Mouse (Mus musculus) hindbrain, embryonic 16.5 days (tissue): ENCODE results near the gene Fer. TPM values are rescaled to one million over a fixed set of nuclear protein-coding genes. Genes with fewer than 3 reads are reported as not detected.

Source experiments
- ATAC-seq: fragments of 200-750 bp; cut with Nextera tagmentation; 2 replicates; pipeline ENCODE4 v1.8.0; 2017; ENCODE audit warnings: moderate TSS enrichment, moderate library complexity
- H3K27ac ChIP-seq: fragments of 300-500 bp; sonication (generic); 2 replicates; pipeline ENCODE4 v1.5.1; 2014; ENCODE audit warnings: low read depth, mild to moderate bottlenecking, control low read depth, low read length, moderate library complexity
- H3K27me3 ChIP-seq: fragments of 300-500 bp; sonication (generic); replicated peaks from 2 replicates; pipeline ENCODE4 v1.6.1; 2014; ENCODE audit warnings: low read length; ENCODE audit not compliant: control insufficient read depth, insufficient read depth
- H3K36me3 ChIP-seq: fragments of 300-500 bp; sonication (generic); 2 replicates; pipeline ENCODE4 v1.6.1; 2014; ENCODE audit warnings: mild to moderate bottlenecking, low read length, moderate library complexity, mixed read lengths; ENCODE audit not compliant: control insufficient read depth, insufficient read depth
- H3K4me1 ChIP-seq: fragments of 300-500 bp; sonication (generic); 2 replicates; pipeline ENCODE4 v1.6.1; 2014; ENCODE audit warnings: low read depth, low read length; ENCODE audit not compliant: control insufficient read depth, insufficient read depth
- H3K4me2 ChIP-seq: fragments of 300-500 bp; sonication (generic); 2 replicates; pipeline ENCODE4 v1.6.1; 2014; ENCODE audit warnings: mild to moderate bottlenecking, low read length, control low read depth, moderate library complexity
- H3K4me3 ChIP-seq: fragments of 300-500 bp; sonication (generic); 2 replicates; pipeline ENCODE4 v1.5.1; 2014; ENCODE audit warnings: mild to moderate bottlenecking, low read length, control low read depth, moderate library complexity
- H3K9ac ChIP-seq: fragments of 300-500 bp; sonication (generic); 2 replicates; pipeline ENCODE4 v1.6.1; 2014; ENCODE audit warnings: low read depth, mild to moderate bottlenecking, control low read depth, low read length, moderate library complexity
- H3K9me3 ChIP-seq: fragments of 300-500 bp; sonication (generic); 2 replicates; pipeline ENCODE4 v1.6.1; 2014; ENCODE audit warnings: mild to moderate bottlenecking, low read length, moderate library complexity; ENCODE audit not compliant: control insufficient read depth
- WGBS: fragments of 180-500 bp; shearing (Covaris S2); extraction: QIAGEN DNeasy Blood & Tissue Kit; methylation state at CpG from one replicate; pipeline ENCODE4 v1.1.7; 2014; 5-methylcytosine and 5-hydroxymethylcytosine counted together
- polyA plus RNA-seq: library from polyadenylated mRNA; unstranded; fragments of >200 nt; fragmentation: Nextera tagmentation; extraction: Ambion mirVana; gene quantifications from 2 replicates; pipeline ENCODE4 v1.2.1, GENCODE M21; 2015

The Fer gene
- polyA plus RNA-seq, 1 experiment from 2014 or later: 33.4 TPM

GRCm38 (mm10) chr17:64065243-64065642 is 202.4 kb downstream of the Fer start:
- WGBS: 90% methylated on average over 3 of the region's 3 CpGs
- H3K4me1 ChIP-seq: no peaks in the 10 kb centered on the region
- H3K4me2 ChIP-seq: no peak overlapping the region
- no peak overlapping the region for H3K9ac ChIP-seq
- ATAC-seq: no peak
- H3K36me3 ChIP-seq: no peaks in the 10 kb centered on the region
- no peaks in the 10 kb centered on the region for H3K27me3 ChIP-seq
- H3K4me3 ChIP-seq: no peak overlapping the region
- H3K27ac ChIP-seq: no peak overlapping the region
- no peaks in the 10 kb centered on the region for H3K9me3 ChIP-seq

DNA sequence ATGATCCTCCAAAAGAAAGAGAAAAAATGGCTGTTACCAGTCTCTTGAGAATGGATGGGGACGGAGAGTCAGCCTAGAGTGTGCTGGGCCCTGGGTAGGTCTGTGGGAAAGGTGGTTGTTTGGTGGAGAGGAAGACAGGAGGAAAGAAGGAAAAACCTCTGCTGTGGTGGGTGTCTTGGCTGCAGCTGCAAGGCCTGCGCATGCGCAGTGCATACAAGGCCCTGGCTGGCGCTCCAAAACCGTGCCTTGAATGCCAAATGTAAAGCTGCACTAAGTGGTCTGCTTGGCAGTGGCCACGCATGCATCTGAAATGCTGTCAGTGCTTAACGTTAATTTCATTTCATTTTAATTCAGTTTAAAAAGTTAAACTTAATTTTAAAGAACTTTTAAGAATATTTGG is 214.5 kb downstream of the Fer start:
- 0 out of 2 replicates have a peak, but pooled peaks have one; percentile 61 for ATAC-seq
- no peaks in the 10 kb centered on the region for H3K36me3 ChIP-seq
- no peak overlapping the region for H3K4me2 ChIP-seq
- no peak overlapping the region for H3K9ac ChIP-seq
- 66% methylated on average over 7 of the region's 7 CpGs for WGBS
- H3K4me1 ChIP-seq: no peaks in the 10 kb centered on the region
- H3K27me3 ChIP-seq: no peaks in the 10 kb centered on the region
- no peaks in the 10 kb centered on the region for H3K9me3 ChIP-seq
- no peak overlapping the region for H3K4me3 ChIP-seq
- H3K27ac ChIP-seq: no peak overlapping the region

GRCm38 (mm10) chr17:64084751-64085150 is 221.9 kb downstream of the Fer start:
- H3K4me3 ChIP-seq: no peak overlapping the region
- no peaks in the 10 kb centered on the region for H3K4me1 ChIP-seq
- no peaks in the 10 kb centered on the region for H3K36me3 ChIP-seq
- no peak overlapping the region for H3K4me2 ChIP-seq
- no peaks in the 10 kb centered on the region for H3K9me3 ChIP-seq
- no peak overlapping the region for H3K9ac ChIP-seq
- WGBS: 97% methylated on average over 5 of the region's 5 CpGs
- no peak overlapping the region for H3K27ac ChIP-seq
- H3K27me3 ChIP-seq: no peaks in the 10 kb centered on the region
- no peak for ATAC-seq

GRCm38 (mm10) chr17:64085493-64085892 is 222.6 kb downstream of the Fer start:
- WGBS: 95% methylated on average over 2 of the region's 2 CpGs
- Histone ChIP-seq H3K9ac (no peak overlapping the region), H3K36me3 (no peaks in the 10 kb centered on the region), H3K27ac (no peak overlapping the region), H3K4me1 (no peaks in the 10 kb centered on the region), H3K4me2 (no peak overlapping the region), H3K9me3 (no peaks in the 10 kb centered on the region), H3K4me3 (no peak overlapping the region), H3K27me3 (no peaks in the 10 kb centered on the region)
- ATAC-seq: no peak

- WGBS: 74% methylated on average over 11 of the region's 11 CpGs
- H3K9me3 ChIP-seq: no peaks in the 10 kb centered on the region
- H3K36me3 ChIP-seq: no peaks in the 10 kb centered on the region
- H3K4me1 ChIP-seq: no peaks in the 10 kb centered on the region
- H3K9ac ChIP-seq: no peak overlapping the region
- H3K27me3 ChIP-seq: no peaks in the 10 kb centered on the region
- H3K4me3 ChIP-seq: no peak overlapping the region
- peak; percentile 89 for ATAC-seq
- no peak overlapping the region for H3K27ac ChIP-seq
- H3K4me2 ChIP-seq: no peak overlapping the region
These were observed 224.2 kb downstream of the Fer start for GRCm38 (mm10) chr17:64086875-64087608.

- no peak for ATAC-seq
- H3K4me2 ChIP-seq: no peak overlapping the region
- no peak overlapping the region for H3K4me3 ChIP-seq
- 96% methylated on average over 3 of the region's 3 CpGs for WGBS
- no peak overlapping the region for H3K9ac ChIP-seq
- no peaks in the 10 kb centered on the region for H3K9me3 ChIP-seq
- no peak overlapping the region for H3K27ac ChIP-seq
- H3K27me3 ChIP-seq: no peaks in the 10 kb centered on the region
- H3K4me1 ChIP-seq: no peaks in the 10 kb centered on the region
- H3K36me3 ChIP-seq: no peaks in the 10 kb centered on the region
These were observed 225.0 kb downstream of the Fer start for GRCm38 (mm10) chr17:64087871-64088270.

GRCm38 (mm10) chr17:64093716-64094115 is 230.9 kb downstream of the Fer start:
- WGBS: 88% methylated on average over 2 of the region's 2 CpGs
- ATAC-seq: no peak

DNA sequence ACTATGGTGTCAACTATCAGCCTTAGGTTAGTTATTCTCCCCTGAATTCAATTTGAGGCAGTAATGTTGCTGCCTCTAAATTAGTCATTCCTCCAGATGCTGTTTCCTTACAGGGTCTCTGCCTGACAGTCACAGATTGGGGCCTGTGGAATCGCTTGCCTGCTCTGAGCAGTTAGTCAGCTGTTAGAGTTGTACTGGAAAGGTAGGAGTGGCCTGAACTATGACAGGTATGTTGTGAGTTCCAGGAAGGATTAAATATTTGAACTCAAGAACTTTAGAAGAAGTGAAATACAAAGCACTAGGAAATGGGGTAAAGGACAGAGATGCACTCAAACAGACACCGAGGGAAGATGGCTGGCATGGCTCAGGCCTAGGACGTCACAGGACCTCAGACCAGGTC is 233.9 kb downstream of the Fer start:
- H3K36me3 ChIP-seq: no peaks in the 10 kb centered on the region
- no peak overlapping the region for H3K4me2 ChIP-seq
- H3K27ac ChIP-seq: no peak overlapping the region
- ATAC-seq: no peak
- H3K4me1 ChIP-seq: no peaks in the 10 kb centered on the region; the same call in none of the 2 replicates
- WGBS: 93% methylated on average over 3 of the region's 3 CpGs
- no peaks in the 10 kb centered on the region for H3K27me3 ChIP-seq
- no peak overlapping the region for H3K4me3 ChIP-seq
- no peak overlapping the region for H3K9ac ChIP-seq
- H3K9me3 ChIP-seq: no peaks in the 10 kb centered on the region

More at GRCm38 (mm10) chr17:64093716-64094115, 230.9 kb downstream of the Fer start:
- Histone ChIP-seq H3K9ac (no peak overlapping the region), H3K4me3 (no peak overlapping the region), H3K9me3 (no peaks in the 10 kb centered on the region), H3K36me3 (no peaks in the 10 kb centered on the region), H3K27ac (no peak overlapping the region), H3K27me3 (no peaks in the 10 kb centered on the region), H3K4me1 (no peaks in the 10 kb centered on the region; the same call in 1 of the 2 replicates), H3K4me2 (no peak overlapping the region)

- 0 out of 2 replicates have a peak overlapping the region, but pooled peaks have one; percentile 23 for H3K27ac ChIP-seq
These were observed 235.0 kb downstream of the Fer start for GRCm38 (mm10) chr17:64097788-64098359.

More at GRCm38 (mm10) chr17:64097788-64098359, 235.0 kb downstream of the Fer start:
- Histone ChIP-seq H3K4me2 (no peak overlapping the region), H3K9ac (no peak overlapping the region), H3K4me3 (no peak overlapping the region), H3K4me1 (no peaks in the 10 kb centered on the region; the same call in none of the 2 replicates), H3K36me3 (no peaks in the 10 kb centered on the region), H3K9me3 (no peaks in the 10 kb centered on the region), H3K27me3 (no peaks in the 10 kb centered on the region)
- WGBS: 47% methylated on average over 5 of the region's 5 CpGs
- ATAC-seq: peak; percentile 72
